Mouse (Mus musculus): Measurements from ENCODE around the gene Ehhadh. TPM values are rescaled to one million over a fixed set of nuclear protein-coding genes. Genes with fewer than 3 reads are reported as not detected.
"Not testable (repeated sequence)": the region's sequence is repeated elsewhere in the genome, so short reads cannot be mapped to it uniquely, and the experiment has no call there.

Ehhadh gene
- total RNA-seq (2021): 10 to 100 TPM; 17.1 to 21.8 TPM

- intact Hi-C loops (cut with DNase I): no loop called here
Measured at GRCm38 (mm10) chr16:21787516-21788353, at the start of gene Ehhadh. Ehhadh (minus strand) TSS chr16:21787807.

GRCm38 (mm10) chr16:21836311-21837072, 48.9 kb upstream of the Ehhadh start:
- peak in 1 of 2 experiments; percentile 13 for DNase-seq
- intact Hi-C loops (cut with DNase I): loop anchor here (1.0 to 5.0 kb wide), 3 partner anchors 188 to 286 kb away; no protein-coding TSS in a partner anchor

More at GRCm38 (mm10) chr16:21787516-21788353, at the start of gene Ehhadh:
- peak; percentile 70 to 81 for DNase-seq

- no peak for DNase-seq
- intact Hi-C loops (cut with DNase I): loop anchor here (5.0 kb wide), 1 partner anchor 272 kb away; no protein-coding TSS in a partner anchor
Measured at GRCm38 (mm10) chr16:21835584-21835931, 48.0 kb upstream of the Ehhadh start.

GRCm38 (mm10) chr16:21834866-21835583, 47.4 kb upstream of the Ehhadh start:
- intact Hi-C loops (cut with DNase I): loop anchor here (5.0 kb wide), 1 partner anchor 272 kb away; no protein-coding TSS in a partner anchor
- no peak for DNase-seq

GRCm38 (mm10) chr16:21833970-21834369, 46.4 kb upstream of the Ehhadh start:
- no peak for DNase-seq
- intact Hi-C loops (cut with DNase I): no loop called here

- intact Hi-C loops (cut with DNase I): no loop called here
- DNase-seq: no peak
Measured at GRCm38 (mm10) chr16:21833469-21833868, 45.9 kb upstream of the Ehhadh start.

GRCm38 (mm10) chr16:21831764-21832163, 44.2 kb upstream of the Ehhadh start:
- intact Hi-C loops (cut with DNase I): no loop called here
- DNase-seq: no peak

GRCm38 (mm10) chr16:21830784-21831183, 43.2 kb upstream of the Ehhadh start:
- DNase-seq: no peak
- intact Hi-C loops (cut with DNase I): no loop called here

- intact Hi-C loops (cut with DNase I): no loop called here
- DNase-seq: no peak
Measured at GRCm38 (mm10) chr16:21829711-21830110, 42.1 kb upstream of the Ehhadh start.

- intact Hi-C loops (cut with DNase I): no loop called here
- DNase-seq: no peak
Measured at GRCm38 (mm10) chr16:21827581-21827980, 40.0 kb upstream of the Ehhadh start.

- intact Hi-C loops (cut with DNase I): no loop called here
- DNase-seq: no peak
Measured at GRCm38 (mm10) chr16:21827153-21827552, 39.5 kb upstream of the Ehhadh start.

- intact Hi-C loops (cut with DNase I): no loop called here
- no peak for DNase-seq
Measured at GRCm38 (mm10) chr16:21825612-21826031, 38.0 kb upstream of the Ehhadh start.

GRCm38 (mm10) chr16:21818629-21819028, 31.0 kb upstream of the Ehhadh start:
- no peak for DNase-seq
- intact Hi-C loops (cut with DNase I): no loop called here

- DNase-seq: no peak
- intact Hi-C loops (cut with DNase I): no loop called here
Measured at GRCm38 (mm10) chr16:21818132-21818531, 30.5 kb upstream of the Ehhadh start.

- intact Hi-C loops (cut with DNase I): loop anchor here (1.0 to 2.0 kb wide), 3 partner anchors 45 to 327 kb away; no protein-coding TSS in a partner anchor
- no peak for DNase-seq
Measured at GRCm38 (mm10) chr16:21815669-21816010, 28.0 kb upstream of the Ehhadh start.

- intact Hi-C loops (cut with DNase I): loop anchor here (1.0 to 2.0 kb wide), 3 partner anchors 45 to 326 kb away; no protein-coding TSS in a partner anchor
- DNase-seq: peak; percentile 26 to 49
Measured at GRCm38 (mm10) chr16:21814861-21815668, 27.5 kb upstream of the Ehhadh start.

- DNase-seq: no peak
- intact Hi-C loops (cut with DNase I): no loop called here
Measured at GRCm38 (mm10) chr16:21813164-21813834, 25.7 kb upstream of the Ehhadh start.

- intact Hi-C loops (cut with DNase I): not testable (repeated sequence)
Measured at GRCm38 (mm10) chr16:21807786-21808185, 20.2 kb upstream of the Ehhadh start.

GRCm38 (mm10) chr16:21806892-21807291, 19.3 kb upstream of the Ehhadh start:
- intact Hi-C loops (cut with DNase I): no loop called here
- no peak for DNase-seq

More at GRCm38 (mm10) chr16:21807786-21808185, 20.2 kb upstream of the Ehhadh start:
- not testable (repeated sequence) for DNase-seq

All from heart, postnatal 36 days (tissue).